Mouse (Mus musculus): ENCODE measurements around the gene Csn3. TPM values are rescaled to one million over a fixed set of nuclear protein-coding genes. Genes with fewer than 3 reads are reported as not detected.

Csn3 gene
- not detected in 2 replicates for polyA plus RNA-seq (2015; fragmentation: Nextera tagmentation; extraction: Ambion mirVana)

- no peaks in the 10 kb centered on the region for H3K27me3 ChIP-seq
- H3K4me1 ChIP-seq (replicated peaks) = no peaks in the 10 kb centered on the region
- no peaks in the 10 kb centered on the region for H3K36me3 ChIP-seq
- WGBS = 54% methylated on average over 5 of the region's 5 CpGs
- H3K27ac ChIP-seq = no peak within 1 kb of the TSS
- ATAC-seq (ENCODE audit: low FRiP score) = no peak
- no peaks in the 10 kb centered on the region for H3K9me3 ChIP-seq
- no peak within 1 kb of the TSS for H3K4me3 ChIP-seq
- H3K9ac ChIP-seq = no peak within 1 kb of the TSS
- H3K4me2 ChIP-seq = no peak within 1 kb of the TSS
Measured at GRCm38 (mm10) chr5:87925372-87925771, at the start of gene Csn3. Csn3 (plus strand) TSS chr5:87925579.

DNA sequence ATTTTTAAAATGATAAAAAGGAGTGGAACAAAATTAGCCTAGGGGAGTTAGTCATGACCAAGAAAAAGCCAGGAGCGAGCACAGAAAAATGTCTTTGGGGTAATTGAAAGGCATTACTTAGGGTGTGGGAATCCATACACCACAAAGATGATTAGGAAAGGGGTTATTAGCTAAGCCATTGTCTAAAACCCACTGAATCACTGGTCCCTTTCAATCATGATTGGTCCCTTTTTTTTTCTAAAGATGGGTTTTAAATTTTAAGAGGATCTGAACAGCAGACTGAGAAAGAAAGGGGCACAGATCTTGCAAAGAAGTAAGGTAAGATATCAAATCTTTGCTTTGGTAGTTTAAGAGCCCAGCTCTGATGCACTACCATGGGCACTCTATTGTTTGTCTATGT is 40.6 kb upstream of the Csn3 start, which contains the start of gene Odam:
Odam (plus strand) TSS at position 301 of the 400 bp plus-strand sequence.
- H3K27me3 ChIP-seq = no peaks in the 10 kb centered on the region
- WGBS = 82% methylated on average over 1 of the region's 1 CpGs
- H3K4me1 ChIP-seq (replicated peaks) = no peaks in the 10 kb centered on the region
- H3K4me3 ChIP-seq = no peak within 1 kb of the TSS
- no peaks in the 10 kb centered on the region for H3K9me3 ChIP-seq
- ATAC-seq (ENCODE audit: low FRiP score) = no peak
- H3K27ac ChIP-seq = no peak within 1 kb of the TSS
- H3K9ac ChIP-seq = no peak within 1 kb of the TSS
- no peak within 1 kb of the TSS for H3K4me2 ChIP-seq
- no peaks in the 10 kb centered on the region for H3K36me3 ChIP-seq

- Histone ChIP-seq H3K4me2 (no peak overlapping the region), H3K36me3 (no peaks in the 10 kb centered on the region), H3K4me3 (no peak overlapping the region), H3K9me3 (no peaks in the 10 kb centered on the region), H3K4me1 (replicated peaks) (no peaks in the 10 kb centered on the region), H3K27me3 (no peaks in the 10 kb centered on the region), H3K27ac (no peak overlapping the region), H3K9ac (no peak overlapping the region)
- 35% methylated on average over 1 of the region's 1 CpGs for WGBS
- no peak for ATAC-seq (ENCODE audit: low FRiP score)
Measured at GRCm38 (mm10) chr5:87931603-87932002, 6.2 kb downstream of the Csn3 start.

GRCm38 (mm10) chr5:87940752-87941151 is 15.4 kb downstream of the Csn3 start:
- 53% methylated on average over 3 of the region's 3 CpGs for WGBS

GRCm38 (mm10) chr5:87942515-87942914 is 17.1 kb downstream of the Csn3 start:
- ATAC-seq (ENCODE audit: low FRiP score) = no peak
- Histone ChIP-seq H3K27me3 (no peaks in the 10 kb centered on the region), H3K4me3 (no peak overlapping the region), H3K4me2 (no peak overlapping the region), H3K9me3 (no peaks in the 10 kb centered on the region), H3K36me3 (no peaks in the 10 kb centered on the region), H3K9ac (no peak overlapping the region), H3K27ac (no peak overlapping the region), H3K4me1 (replicated peaks) (no peaks in the 10 kb centered on the region)

More at GRCm38 (mm10) chr5:87940752-87941151, 15.4 kb downstream of the Csn3 start:
- H3K4me2 ChIP-seq = no peak overlapping the region
- H3K27me3 ChIP-seq = no peaks in the 10 kb centered on the region
- H3K9me3 ChIP-seq = no peaks in the 10 kb centered on the region
- H3K4me1 ChIP-seq (replicated peaks) = no peaks in the 10 kb centered on the region
- H3K36me3 ChIP-seq = no peaks in the 10 kb centered on the region
- no peak overlapping the region for H3K27ac ChIP-seq
- no peak for ATAC-seq (ENCODE audit: low FRiP score)
- no peak overlapping the region for H3K9ac ChIP-seq
- no peak overlapping the region for H3K4me3 ChIP-seq

- Histone ChIP-seq H3K4me1 (replicated peaks) (no peaks in the 10 kb centered on the region), H3K9me3 (no peaks in the 10 kb centered on the region), H3K9ac (no peak overlapping the region), H3K4me2 (no peak overlapping the region), H3K4me3 (no peak overlapping the region), H3K27me3 (no peaks in the 10 kb centered on the region), H3K27ac (no peak overlapping the region), H3K36me3 (no peaks in the 10 kb centered on the region)
- ATAC-seq (ENCODE audit: low FRiP score) = no peak
Measured at GRCm38 (mm10) chr5:87951836-87952235, 26.5 kb downstream of the Csn3 start.

DNA sequence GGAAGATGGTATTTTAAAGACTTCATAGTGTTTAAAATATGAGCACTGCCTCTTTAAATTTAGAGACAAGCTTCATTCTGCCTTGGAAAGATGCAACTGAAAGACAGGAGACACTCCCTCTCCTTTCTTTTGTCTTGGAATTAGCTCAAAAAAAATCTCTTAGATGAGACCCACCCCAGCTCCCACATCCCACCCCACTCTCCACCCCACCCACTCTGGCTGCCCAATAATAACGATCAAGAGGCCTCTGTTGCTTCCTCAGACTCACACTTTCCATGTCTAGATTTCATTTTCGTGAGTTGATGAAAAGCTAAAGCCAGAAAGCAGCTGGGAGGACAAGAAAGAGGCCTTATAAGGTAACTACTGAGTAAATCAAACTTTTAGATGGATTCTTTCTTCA is 43.8 kb downstream of the Csn3 start, which contains the start of the genes 2310003L06Rik and Gm28434:
2310003L06Rik (plus strand) TSS at position 259 of the 400 bp plus-strand sequence.
Gm28434 (plus strand) TSS at position 317 of the 400 bp plus-strand sequence.
- WGBS = 60% methylated on average over 2 of the region's 2 CpGs
- Histone ChIP-seq H3K36me3 (no peaks in the 10 kb centered on the region), H3K4me1 (replicated peaks) (no peaks in the 10 kb centered on the region), H3K4me3 (no peak within 1 kb of the TSS), H3K9ac (no peak within 1 kb of the TSS), H3K9me3 (no peaks in the 10 kb centered on the region), H3K27me3 (no peaks in the 10 kb centered on the region), H3K27ac (no peak within 1 kb of the TSS), H3K4me2 (no peak within 1 kb of the TSS)
- no peak for ATAC-seq (ENCODE audit: low FRiP score)

DNA sequence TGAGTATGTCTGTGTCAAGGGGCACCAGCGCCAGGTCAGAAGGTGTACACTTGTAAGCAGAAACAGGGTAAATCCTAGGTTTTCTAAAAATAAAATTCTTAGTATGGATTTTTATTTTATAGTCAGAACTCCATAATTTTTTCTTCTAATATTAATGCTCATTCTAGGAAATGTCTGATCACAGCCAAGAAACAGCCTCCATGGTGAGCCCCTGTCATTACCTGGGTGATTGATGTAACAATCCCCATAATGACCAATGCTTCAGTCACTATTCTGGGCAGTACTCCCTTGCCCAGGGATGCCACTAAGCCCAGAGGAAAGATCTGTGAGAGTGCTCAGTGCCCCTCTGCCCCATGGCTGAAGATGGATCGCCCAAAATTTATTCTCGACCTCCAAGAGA is 53.8 kb downstream of the Csn3 start, which contains the start of gene Cabs1:
Cabs1 (plus strand) TSS at position 301 of the 400 bp plus-strand sequence.
- Histone ChIP-seq H3K36me3 (no peaks in the 10 kb centered on the region), H3K9me3 (no peaks in the 10 kb centered on the region), H3K4me1 (replicated peaks) (no peaks in the 10 kb centered on the region), H3K9ac (no peak within 1 kb of the TSS), H3K27me3 (no peaks in the 10 kb centered on the region), H3K27ac (no peak within 1 kb of the TSS), H3K4me2 (no peak within 1 kb of the TSS), H3K4me3 (no peak within 1 kb of the TSS)
- WGBS = 93% methylated on average over 3 of the region's 3 CpGs
- no peak for ATAC-seq (ENCODE audit: low FRiP score)

Other genes starting within 250 kb of the Csn3 start
- gene Csn2, start 225.9 kb upstream of the Csn3 start, polyA plus RNA-seq (2015; fragmentation: Nextera tagmentation; extraction: Ambion mirVana) = not detected in 2 replicates
- gene Csn1s2a, start 151.0 kb upstream of the Csn3 start, polyA plus RNA-seq (2015; fragmentation: Nextera tagmentation; extraction: Ambion mirVana) = not detected in 2 replicates
- gene Csn1s2b, start 117.5 kb upstream of the Csn3 start, polyA plus RNA-seq (2015; fragmentation: Nextera tagmentation; extraction: Ambion mirVana) = not detected in 2 replicates
- gene Prr27, start 99.9 kb upstream of the Csn3 start, polyA plus RNA-seq (2015; fragmentation: Nextera tagmentation; extraction: Ambion mirVana) = not detected in 2 replicates
- gene Odam, start 40.5 kb upstream of the Csn3 start, polyA plus RNA-seq (2015; fragmentation: Nextera tagmentation; extraction: Ambion mirVana) = not detected in 2 replicates
- gene 2310003L06Rik, start 43.9 kb downstream of the Csn3 start, polyA plus RNA-seq (2015; fragmentation: Nextera tagmentation; extraction: Ambion mirVana) = not detected in 2 replicates
- gene Gm28434, start 43.9 kb downstream of the Csn3 start, polyA plus RNA-seq (2015; fragmentation: Nextera tagmentation; extraction: Ambion mirVana) = not detected in 2 replicates
- not detected in 2 replicates for gene Cabs1, start 53.9 kb downstream of the Csn3 start, polyA plus RNA-seq (2015; fragmentation: Nextera tagmentation; extraction: Ambion mirVana)
- not detected in 2 replicates for gene Smr3a, start 77.0 kb downstream of the Csn3 start, polyA plus RNA-seq (2015; fragmentation: Nextera tagmentation; extraction: Ambion mirVana)
- not detected in 2 replicates for gene Smr2, start 161.0 kb downstream of the Csn3 start, polyA plus RNA-seq (2015; fragmentation: Nextera tagmentation; extraction: Ambion mirVana)
- not detected in 2 replicates for gene Gm11116, start 186.0 kb downstream of the Csn3 start, polyA plus RNA-seq (2015; fragmentation: Nextera tagmentation; extraction: Ambion mirVana)
- not detected in 2 replicates for gene Gm11115, start 228.5 kb downstream of the Csn3 start, polyA plus RNA-seq (2015; fragmentation: Nextera tagmentation; extraction: Ambion mirVana)